Mouse (Mus musculus) spleen, postnatal 36 days (tissue): ENCODE results near the gene Baz2b.
"Not testable (repeated sequence)": the region's sequence is repeated elsewhere in the genome, so short reads cannot be mapped to it uniquely, and the experiment has no call there.

ENCODE experiments used
- DNase-seq, 2 experiments: peaks; one replicate each; pipeline ENCODE4 v3.0.0; 2022; ENCODE audit warnings: low spot score in 2 of 2, mixed read lengths in 1 of 2

Gene Baz2b

DNA sequence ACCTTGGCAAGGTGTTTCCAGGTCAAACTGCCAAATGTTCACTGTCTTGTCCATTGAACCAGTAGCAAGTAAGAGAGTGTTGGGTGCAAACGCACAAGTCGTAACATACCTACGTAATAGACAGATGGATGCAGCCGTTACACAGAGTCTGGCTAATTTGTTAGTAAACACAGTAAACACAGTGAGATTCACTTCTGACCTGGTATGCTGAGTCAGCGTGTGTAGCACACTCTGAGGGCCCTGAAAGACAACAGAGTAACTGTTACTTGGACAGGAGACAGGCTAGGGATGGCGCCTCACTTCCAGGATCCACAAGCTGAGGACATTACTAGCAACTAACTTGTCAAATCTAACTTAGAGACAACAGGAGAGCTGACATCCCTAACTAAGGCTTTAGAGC is 347.0 kb downstream of the Baz2b start:
- no peak for DNase-seq

DNA sequence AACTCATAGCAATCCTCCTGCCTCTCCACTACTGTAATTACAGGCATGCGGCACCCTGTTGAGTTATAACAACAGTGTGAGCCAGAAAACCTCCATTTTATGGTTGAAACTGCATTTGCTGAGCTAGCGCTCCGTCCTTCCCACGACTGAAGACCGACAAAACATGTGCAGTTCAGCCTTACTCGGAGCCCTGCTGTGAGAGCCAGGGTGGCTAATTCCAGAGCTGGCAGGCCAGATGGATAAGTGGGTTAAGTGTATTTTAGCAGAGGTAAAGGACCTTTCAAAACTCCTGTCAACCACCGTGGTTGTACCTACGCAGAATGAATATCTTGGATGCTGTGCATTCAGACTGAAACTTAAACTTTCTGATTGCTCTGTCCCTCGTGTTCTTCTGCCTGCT is 355.3 kb downstream of the Baz2b start:
- no peak for DNase-seq

DNA sequence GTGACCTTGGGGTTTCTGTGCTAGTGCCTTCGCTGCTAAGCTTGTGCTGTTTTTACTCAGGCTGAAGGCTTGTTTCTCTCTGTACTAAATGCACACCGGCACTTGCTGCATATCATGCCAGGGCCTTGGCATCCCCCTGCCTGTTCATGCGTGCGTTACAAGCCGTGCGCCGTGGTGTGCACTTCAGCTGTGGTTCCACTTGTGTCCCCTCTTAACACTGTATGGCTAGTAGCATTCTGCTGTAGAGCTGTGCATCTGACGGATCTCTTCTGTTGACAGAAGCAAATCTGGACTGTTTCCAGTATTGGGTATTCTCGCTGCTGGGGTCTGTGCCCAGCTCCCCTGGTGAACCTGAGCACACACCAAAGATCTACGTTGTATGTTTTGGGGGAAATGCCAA is 356.1 kb downstream of the Baz2b start:
- no peak for DNase-seq

DNA sequence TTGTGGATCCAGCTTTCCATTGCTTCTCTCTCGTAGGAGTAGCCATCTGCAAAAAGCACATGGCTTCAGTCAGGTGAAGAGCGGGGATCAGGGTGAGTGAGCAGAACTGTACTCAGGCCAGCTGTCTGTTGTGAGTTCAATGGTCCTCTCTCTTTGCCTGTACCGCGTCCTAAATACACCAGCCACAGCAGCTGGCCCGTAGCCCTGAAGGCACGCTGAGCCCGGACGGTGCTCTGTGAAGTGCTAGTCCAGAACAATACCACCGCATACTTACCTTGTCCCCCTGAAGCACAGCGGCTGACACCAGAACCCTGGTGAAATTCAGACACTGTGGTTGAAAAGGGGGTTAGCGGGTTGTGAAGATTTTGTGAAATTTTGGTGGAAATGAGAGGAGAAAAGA is 356.7 kb downstream of the Baz2b start:
- DNase-seq, result no peak

DNA sequence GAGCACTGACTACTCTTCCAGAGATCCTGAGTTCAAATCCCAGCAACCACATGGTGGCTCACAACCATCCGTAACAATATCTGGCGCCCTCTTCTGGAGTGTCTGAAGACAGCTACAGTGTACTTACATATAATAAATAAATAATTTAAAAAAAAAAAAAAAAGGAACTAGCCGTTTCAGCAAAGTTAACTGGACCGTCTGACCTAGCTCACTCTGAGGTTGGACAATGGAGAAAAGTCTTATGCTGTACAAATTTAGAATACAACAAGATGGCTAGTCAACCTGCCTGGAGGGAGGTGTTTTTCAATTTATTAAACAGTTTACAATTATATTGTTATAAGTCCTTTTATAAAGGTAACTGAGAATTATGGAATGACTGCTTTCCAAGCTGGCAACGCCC is 357.8 kb downstream of the Baz2b start:
- not testable (repeated sequence) for DNase-seq
